Mouse (Mus musculus): ENCODE results near the gene Map3k9. TPM values are rescaled to one million over a fixed set of nuclear protein-coding genes. Genes with fewer than 3 reads are reported as not detected.

Gene Map3k9
- total RNA-seq, 2 experiments from 2014 or later = 86.1 to 90.5 TPM

- intact Hi-C loops (cut with DNase I) = no loop called here
- no peak for DNase-seq
Measured at GRCm38 (mm10) chr12:81723375-81723774, 57.6 kb downstream of the Map3k9 start.

GRCm38 (mm10) chr12:81719715-81720114 lies 61.3 kb downstream of the Map3k9 start:
- no peak for DNase-seq
- intact Hi-C loops (cut with DNase I) = no loop called here

DNA sequence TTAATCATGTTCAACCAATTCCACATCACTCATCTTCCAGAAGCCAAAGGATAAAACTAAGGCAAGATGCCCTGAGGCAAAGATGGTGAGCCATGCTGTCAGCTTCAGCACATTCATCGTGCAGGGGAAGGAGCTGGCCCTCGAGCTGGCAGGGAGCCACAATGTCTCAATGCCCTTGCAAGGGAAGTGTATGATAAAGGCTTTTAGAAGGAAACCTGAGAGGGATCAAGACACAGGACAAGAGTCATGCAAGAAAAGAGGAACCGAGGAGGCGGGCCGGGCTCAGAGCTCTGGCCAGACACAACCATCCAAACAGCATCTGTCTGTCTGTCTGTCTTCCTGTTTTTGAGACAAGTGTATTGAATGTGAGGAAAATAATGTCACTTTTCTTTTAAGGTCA lies 61.8 kb downstream of the Map3k9 start:
- intact Hi-C loops (cut with DNase I) = no loop called here
- no peak for DNase-seq

GRCm38 (mm10) chr12:81712618-81713017 lies 68.4 kb downstream of the Map3k9 start:
- intact Hi-C loops (cut with DNase I) = no loop called here
- no peak for DNase-seq

DNA sequence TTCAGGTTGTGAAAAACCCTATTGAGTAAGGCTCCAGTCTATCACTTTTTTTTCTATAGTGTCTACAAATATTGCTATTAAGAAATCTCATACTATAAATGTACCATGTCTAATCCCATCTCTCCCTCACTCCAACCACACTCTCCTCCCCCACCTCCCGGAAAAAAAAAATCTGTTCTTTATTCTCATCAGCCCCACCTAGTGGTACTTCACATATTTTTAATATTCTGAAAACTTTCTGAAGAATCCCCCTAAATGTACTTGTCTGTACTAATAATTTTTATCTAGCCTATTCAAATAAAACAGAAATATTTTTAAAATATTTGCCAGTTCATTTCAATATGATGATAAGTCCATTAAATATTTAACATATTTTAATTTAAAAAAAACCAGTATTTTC lies 78.1 kb downstream of the Map3k9 start:
- intact Hi-C loops (cut with DNase I) = no loop called here
- DNase-seq = no peak

DNA sequence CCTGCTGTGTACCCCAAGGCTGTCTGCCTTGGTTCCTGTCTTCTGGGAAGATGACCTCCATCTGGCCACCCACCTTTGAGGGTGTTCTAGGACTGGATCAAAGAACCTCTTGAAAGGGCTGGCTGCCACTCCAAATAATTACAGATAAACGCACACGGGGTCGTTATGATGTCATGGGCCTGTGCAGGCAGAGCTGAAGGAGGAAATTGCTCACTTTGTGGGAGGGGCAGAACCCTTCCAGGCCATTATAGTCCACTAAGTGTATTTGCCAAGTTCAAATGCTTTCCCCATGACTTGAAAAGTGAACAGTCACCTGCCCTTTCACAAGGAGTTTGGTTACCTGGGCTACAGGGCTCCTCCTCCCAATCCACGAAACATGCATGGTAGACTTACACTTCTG lies 83.0 kb downstream of the Map3k9 start:
- intact Hi-C loops (cut with DNase I) = no loop called here
- no peak for DNase-seq

GRCm38 (mm10) chr12:81691177-81691730 lies 89.7 kb downstream of the Map3k9 start:
- no peak for DNase-seq
- intact Hi-C loops (cut with DNase I) = no loop called here

- intact Hi-C loops (cut with DNase I) = no loop called here
- DNase-seq = no peak
Measured at GRCm38 (mm10) chr12:81690751-81691150, 90.2 kb downstream of the Map3k9 start.

GRCm38 (mm10) chr12:81690111-81690510 lies 90.9 kb downstream of the Map3k9 start:
- intact Hi-C loops (cut with DNase I) = no loop called here
- DNase-seq = no peak

DNA sequence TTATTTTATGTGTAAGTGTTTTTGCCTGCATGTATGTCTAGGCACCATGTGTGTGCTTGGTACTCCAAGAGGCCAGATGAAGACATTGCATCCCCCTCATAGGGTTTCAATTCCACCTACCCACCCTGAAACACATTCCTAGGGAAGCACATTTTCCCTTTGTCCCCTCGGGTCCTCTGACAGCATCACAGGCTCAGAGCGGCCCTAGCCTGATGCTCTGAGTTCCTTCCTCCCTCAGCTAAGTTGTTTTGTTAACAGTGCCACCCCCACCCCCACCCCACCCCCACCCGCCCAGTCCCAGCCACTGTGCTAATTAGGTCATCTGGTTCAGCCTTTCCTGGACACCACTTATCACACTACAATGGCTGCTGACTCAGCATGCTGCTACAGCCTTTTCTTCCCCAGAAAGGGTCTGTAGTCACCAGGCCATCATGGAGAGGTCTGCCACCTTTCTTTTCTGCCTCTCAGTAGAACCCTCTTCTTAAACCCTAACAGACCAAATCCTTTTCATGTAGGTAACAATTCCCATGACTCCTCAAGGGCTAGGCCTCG lies 91.4 kb downstream of the Map3k9 start:
- intact Hi-C loops (cut with DNase I) = loop anchor here (5.0 kb wide), 1 partner anchor 62 kb away; no protein-coding TSS in a partner anchor
- DNase-seq = no peak

DNA sequence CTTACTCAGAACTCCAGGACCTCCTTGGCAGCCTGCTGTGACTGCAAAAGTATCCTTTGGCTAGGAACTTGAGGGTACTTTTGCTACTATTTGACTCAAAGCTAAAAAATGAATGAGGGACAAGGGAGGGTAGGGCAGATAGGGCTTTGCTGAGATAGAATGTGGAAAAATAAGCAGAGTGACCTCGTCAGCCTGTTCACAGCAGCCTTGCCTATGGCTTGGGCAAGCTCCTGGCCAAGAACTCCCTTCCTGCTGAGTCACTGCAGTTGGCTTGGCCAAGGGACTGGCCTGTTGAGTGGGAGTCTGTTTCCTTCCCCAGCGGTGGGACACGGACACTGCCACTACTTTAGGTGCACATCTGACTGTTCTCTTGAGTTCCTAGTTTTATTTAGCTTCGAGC lies 92.4 kb downstream of the Map3k9 start:
- no peak for DNase-seq
- intact Hi-C loops (cut with DNase I) = loop anchor here (5.0 kb wide), 1 partner anchor 61 kb away; no protein-coding TSS in a partner anchor

GRCm38 (mm10) chr12:81687873-81688272 lies 93.1 kb downstream of the Map3k9 start:
- intact Hi-C loops (cut with DNase I) = loop anchor here (5.0 kb wide), 1 partner anchor 61 kb away; no protein-coding TSS in a partner anchor
- no peak for DNase-seq

DNA sequence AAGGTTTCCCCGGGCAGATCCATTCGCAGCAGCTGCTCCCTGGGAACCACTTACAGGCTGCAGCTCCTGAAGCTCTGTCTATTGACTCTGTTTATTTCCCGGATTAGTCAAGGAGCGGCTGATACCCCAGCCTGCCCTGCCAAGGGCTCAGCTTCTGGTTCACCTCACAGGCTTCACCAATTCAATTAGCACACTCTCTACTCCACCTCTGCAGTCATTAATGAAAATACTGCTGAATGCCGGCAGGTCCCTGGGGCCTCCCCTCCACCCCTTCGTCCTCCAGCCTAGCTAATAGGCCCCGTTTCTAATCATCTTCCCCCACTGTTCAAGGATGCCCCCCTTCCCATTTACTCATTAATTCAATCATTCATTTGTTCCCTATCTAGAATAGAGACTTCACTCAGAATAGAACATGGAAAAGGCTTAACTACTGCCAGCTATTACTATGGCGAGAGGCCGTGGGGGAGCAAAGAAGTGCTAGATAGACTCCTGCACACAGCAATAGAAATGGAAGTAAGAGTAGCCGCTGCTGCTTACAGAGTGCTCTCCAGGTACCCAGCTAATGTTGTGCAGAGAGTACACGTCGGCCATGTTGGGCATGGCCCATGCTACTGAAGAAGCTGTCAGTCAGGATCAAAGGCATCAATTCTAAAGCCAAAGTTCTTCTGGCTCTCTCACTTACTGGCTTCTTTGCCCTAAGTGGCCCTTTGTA lies 94.4 kb downstream of the Map3k9 start:
- no peak for DNase-seq
- intact Hi-C loops (cut with DNase I) = loop anchor here (5.0 kb wide), 1 partner anchor 59 kb away; no protein-coding TSS in a partner anchor

DNA sequence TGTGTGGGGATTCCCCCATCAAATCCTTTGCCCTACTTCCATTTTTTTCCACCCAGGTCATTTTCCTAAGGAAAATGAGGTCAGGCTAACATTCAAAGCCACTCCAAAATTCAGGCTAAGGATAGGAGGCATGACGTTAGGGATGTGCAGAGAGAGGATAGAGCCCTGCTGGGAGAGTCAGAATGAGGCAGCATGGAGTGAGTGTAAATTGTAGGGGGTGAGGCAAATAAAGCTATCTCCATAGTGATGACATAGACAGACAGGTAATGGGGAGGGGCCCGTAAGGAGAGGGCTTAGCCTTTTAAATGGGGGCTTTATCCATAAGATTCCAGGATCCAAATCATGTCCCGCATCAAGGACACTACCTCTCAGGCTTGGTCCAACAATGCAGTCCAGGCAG lies 95.0 kb downstream of the Map3k9 start:
- no peak for DNase-seq
- intact Hi-C loops (cut with DNase I) = loop anchor here (5.0 kb wide), 1 partner anchor 59 kb away; no protein-coding TSS in a partner anchor

GRCm38 (mm10) chr12:81684096-81684495 lies 96.9 kb downstream of the Map3k9 start:
- no peak for DNase-seq
- intact Hi-C loops (cut with DNase I) = no loop called here

- intact Hi-C loops (cut with DNase I) = no loop called here
- DNase-seq = no peak
Measured at GRCm38 (mm10) chr12:81683395-81683794, 97.6 kb downstream of the Map3k9 start.

GRCm38 (mm10) chr12:81679807-81680529 lies 101.0 kb downstream of the Map3k9 start:
- intact Hi-C loops (cut with DNase I) = no loop called here
- DNase-seq = no peak

- intact Hi-C loops (cut with DNase I) = no loop called here
- DNase-seq = no peak
Measured at GRCm38 (mm10) chr12:81675557-81675956, 105.4 kb downstream of the Map3k9 start.

Data from left cerebral cortex, postnatal 4 days (tissue).